Mouse (Mus musculus): ENCODE measurements around the gene Shc2. TPM values are rescaled to one million over a fixed set of nuclear protein-coding genes. Genes with fewer than 3 reads are reported as not detected.

Gene Shc2
- polyA plus RNA-seq, 1 experiment, result 5.8 TPM

- peaks cover 10% of the 10 kb centered on the region for H3K4me1 ChIP-seq (ENCODE audit: control insufficient read depth, insufficient read depth, low read length)
- H3K27ac ChIP-seq (ENCODE audit: control insufficient read depth, insufficient read depth, low read depth, low read length), result no peak overlapping the region; the same call in 1 of the 2 replicates
- TF ChIP-seq POLR2A (IDR thresholded peaks at IDR 0.05; ENCODE audit: control insufficient read depth, low read depth, low read length) (no peak), CTCF (IDR thresholded peaks at IDR 0.05; ENCODE audit: control insufficient read depth, insufficient read depth, insufficient replicate concordance, low read depth, low read length) (no peak)
- no peaks in the 10 kb centered on the region; the same call in 1 of the 2 replicates for H3K36me3 ChIP-seq (ENCODE audit: control insufficient read depth, insufficient read depth, low read length)
- no peaks in the 10 kb centered on the region for H3K27me3 ChIP-seq (ENCODE audit: control insufficient read depth, insufficient read depth, low read length)
- peak overlapping the region; percentile 98 for H3K4me3 ChIP-seq (ENCODE audit: control insufficient read depth, low read depth, low read length)
Observed at GRCm38 (mm10) chr10:79682916-79683582, 45.3 kb upstream of the Shc2 start.

DNA sequence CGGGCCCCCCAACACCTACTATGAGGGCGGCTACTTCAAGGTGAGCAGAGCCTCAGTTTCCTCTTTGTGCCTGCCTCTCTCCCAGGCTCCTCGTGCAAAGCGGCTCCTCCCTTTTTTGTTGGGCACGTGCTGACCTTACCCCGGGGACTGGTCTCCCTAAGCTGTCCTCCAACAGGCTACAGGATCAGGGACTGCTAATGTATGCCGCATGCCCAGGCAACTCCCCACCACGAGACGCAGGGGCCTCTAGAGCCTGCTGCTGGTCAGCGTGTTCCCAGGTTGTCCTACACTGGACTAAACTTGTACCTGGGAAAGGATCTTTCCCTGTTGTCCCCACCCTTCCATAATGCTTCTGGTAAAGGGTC lies 44.8 kb upstream of the Shc2 start:
- H3K4me3 ChIP-seq (ENCODE audit: control insufficient read depth, low read depth, low read length), result peak overlapping the region; percentile 98
- H3K27ac ChIP-seq (ENCODE audit: control insufficient read depth, insufficient read depth, low read depth, low read length), result peak overlapping the region; percentile 71
- H3K36me3 ChIP-seq (ENCODE audit: control insufficient read depth, insufficient read depth, low read length), result no peaks in the 10 kb centered on the region; the same call in 1 of the 2 replicates
- no peaks in the 10 kb centered on the region for H3K27me3 ChIP-seq (ENCODE audit: control insufficient read depth, insufficient read depth, low read length)
- H3K4me1 ChIP-seq (ENCODE audit: control insufficient read depth, insufficient read depth, low read length), result peaks cover 10% of the 10 kb centered on the region
- no peak for TF ChIP-seq CTCF (IDR thresholded peaks at IDR 0.05; ENCODE audit: control insufficient read depth, insufficient read depth, insufficient replicate concordance, low read depth, low read length)
- no peak for TF ChIP-seq POLR2A (IDR thresholded peaks at IDR 0.05; ENCODE audit: control insufficient read depth, low read depth, low read length)

- no peaks in the 10 kb centered on the region for H3K36me3 ChIP-seq (ENCODE audit: control insufficient read depth, insufficient read depth, low read length)
- TF ChIP-seq CTCF (IDR thresholded peaks at IDR 0.05; ENCODE audit: control insufficient read depth, insufficient read depth, insufficient replicate concordance, low read depth, low read length), result 0 out of 2 replicates have a peak, but pooled peaks have one; percentile 12
- peak; percentile 95 for TF ChIP-seq POLR2A (IDR thresholded peaks at IDR 0.05; ENCODE audit: control insufficient read depth, low read depth, low read length)
- H3K4me1 ChIP-seq (ENCODE audit: control insufficient read depth, insufficient read depth, low read length), result peaks cover 10% of the 10 kb centered on the region
- H3K4me3 ChIP-seq (ENCODE audit: control insufficient read depth, low read depth, low read length), result peak within 1 kb of the TSS; percentile 98
- H3K27me3 ChIP-seq (ENCODE audit: control insufficient read depth, insufficient read depth, low read length), result no peaks in the 10 kb centered on the region
- H3K27ac ChIP-seq (ENCODE audit: control insufficient read depth, insufficient read depth, low read depth, low read length), result peak within 1 kb of the TSS; percentile 86
Observed at GRCm38 (mm10) chr10:79681591-79682245, 44.0 kb upstream of the Shc2 start, which contains the start of gene Cdc34. Gene Cdc34, plus strand, starts transcription at chr10:79682195.

DNA sequence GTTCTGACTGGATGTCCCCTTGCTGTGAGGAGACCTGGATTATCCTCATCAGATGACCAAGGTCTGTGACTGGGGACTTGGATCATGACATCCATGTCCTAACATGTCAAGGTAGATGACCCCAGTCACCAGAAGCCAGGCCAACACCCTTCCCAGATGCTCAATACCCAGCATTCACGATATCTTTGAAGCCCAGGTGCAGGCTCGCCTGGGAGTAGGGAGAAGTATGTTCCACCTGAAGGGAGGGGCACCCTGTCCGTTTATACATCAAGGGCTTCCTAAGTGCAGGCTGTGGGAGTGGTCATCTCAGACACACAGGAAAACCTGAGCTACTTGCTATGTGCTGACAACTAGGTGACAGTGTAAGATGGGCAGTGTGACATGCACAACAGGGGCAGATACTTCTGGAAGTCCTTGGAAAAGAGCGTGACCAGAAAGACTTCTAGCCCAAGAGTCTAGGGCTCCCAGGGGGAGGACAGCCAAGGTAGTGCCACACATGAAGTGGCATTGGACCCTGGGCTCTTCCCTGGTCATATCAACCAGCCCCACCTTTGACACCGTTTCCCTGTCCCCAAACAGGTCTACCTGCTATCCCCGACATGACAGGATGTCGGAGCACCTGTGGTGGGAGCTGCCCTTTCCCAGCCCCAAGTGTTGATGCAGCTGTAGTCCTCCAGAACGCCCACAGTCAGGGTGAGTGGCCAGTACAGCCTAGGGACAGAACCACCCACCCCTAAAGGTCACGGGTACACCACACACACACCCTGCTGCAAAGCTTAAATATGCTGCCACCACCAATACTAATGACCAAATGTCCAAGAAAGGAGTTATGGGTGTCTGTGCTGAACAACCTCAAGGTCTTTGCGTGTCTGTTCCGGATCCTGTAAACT lies 43.1 kb upstream of the Shc2 start:
- no peaks in the 10 kb centered on the region for H3K27me3 ChIP-seq (ENCODE audit: control insufficient read depth, insufficient read depth, low read length)
- peak overlapping the region; percentile 98 for H3K4me3 ChIP-seq (ENCODE audit: control insufficient read depth, low read depth, low read length)
- H3K27ac ChIP-seq (ENCODE audit: control insufficient read depth, insufficient read depth, low read depth, low read length), result peak overlapping the region; percentile 86
- TF ChIP-seq POLR2A (IDR thresholded peaks at IDR 0.05; ENCODE audit: control insufficient read depth, low read depth, low read length) (no peak), CTCF (IDR thresholded peaks at IDR 0.05; ENCODE audit: control insufficient read depth, insufficient read depth, insufficient replicate concordance, low read depth, low read length) (no peak)
- H3K4me1 ChIP-seq (ENCODE audit: control insufficient read depth, insufficient read depth, low read length), result peaks cover 10% of the 10 kb centered on the region
- H3K36me3 ChIP-seq (ENCODE audit: control insufficient read depth, insufficient read depth, low read length), result no peaks in the 10 kb centered on the region

GRCm38 (mm10) chr10:79675346-79676035 lies 37.8 kb upstream of the Shc2 start:
- H3K4me3 ChIP-seq (ENCODE audit: control insufficient read depth, low read depth, low read length), result no peak overlapping the region
- peaks cover 8% of the 10 kb centered on the region for H3K4me1 ChIP-seq (ENCODE audit: control insufficient read depth, insufficient read depth, low read length)
- H3K36me3 ChIP-seq (ENCODE audit: control insufficient read depth, insufficient read depth, low read length), result no peaks in the 10 kb centered on the region
- H3K27ac ChIP-seq (ENCODE audit: control insufficient read depth, insufficient read depth, low read depth, low read length), result no peak overlapping the region
- no peaks in the 10 kb centered on the region for H3K27me3 ChIP-seq (ENCODE audit: control insufficient read depth, insufficient read depth, low read length)
- no peak for TF ChIP-seq POLR2A (IDR thresholded peaks at IDR 0.05; ENCODE audit: control insufficient read depth, low read depth, low read length)
- no peak for TF ChIP-seq CTCF (IDR thresholded peaks at IDR 0.05; ENCODE audit: control insufficient read depth, insufficient read depth, insufficient replicate concordance, low read depth, low read length)

DNA sequence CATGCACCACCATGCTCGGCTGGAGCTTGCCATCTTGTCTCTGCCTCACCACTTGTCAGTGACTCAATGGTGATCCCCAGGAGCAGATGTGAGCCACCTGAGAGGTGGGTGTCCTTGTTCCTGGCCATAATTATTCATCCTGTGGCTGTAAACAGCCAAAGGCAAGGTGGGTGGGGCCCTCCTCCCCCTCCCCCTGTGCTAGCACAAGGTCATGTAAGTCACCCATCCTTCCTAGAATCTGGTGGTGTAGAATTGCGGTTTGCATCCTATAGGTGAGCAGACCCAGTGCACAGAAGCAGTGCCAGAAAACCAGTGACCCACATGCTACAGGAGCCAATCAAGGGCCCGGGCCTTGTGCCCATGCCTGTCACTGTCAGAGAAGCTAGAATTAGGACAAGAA lies 35.3 kb upstream of the Shc2 start:
- Histone ChIP-seq H3K4me1 (ENCODE audit: control insufficient read depth, insufficient read depth, low read length) (peaks cover 16% of the 10 kb centered on the region), H3K27ac (ENCODE audit: control insufficient read depth, insufficient read depth, low read depth, low read length) (no peak overlapping the region), H3K27me3 (ENCODE audit: control insufficient read depth, insufficient read depth, low read length) (no peaks in the 10 kb centered on the region), H3K4me3 (ENCODE audit: control insufficient read depth, low read depth, low read length) (no peak overlapping the region), H3K36me3 (ENCODE audit: control insufficient read depth, insufficient read depth, low read length) (no peaks in the 10 kb centered on the region)
- TF ChIP-seq CTCF (IDR thresholded peaks at IDR 0.05; ENCODE audit: control insufficient read depth, insufficient read depth, insufficient replicate concordance, low read depth, low read length) (no peak), POLR2A (IDR thresholded peaks at IDR 0.05; ENCODE audit: control insufficient read depth, low read depth, low read length) (no peak)

Data from testis, adult 2 months (tissue).